Mouse (Mus musculus): Measurements from ENCODE around the gene Smyd2. TPM values are rescaled to one million over a fixed set of nuclear protein-coding genes. Genes with fewer than 3 reads are reported as not detected.

Smyd2 gene
- total and polyA plus RNA-seq, 3 experiments: 79.9 to 119 (median 84.7) TPM

DNA sequence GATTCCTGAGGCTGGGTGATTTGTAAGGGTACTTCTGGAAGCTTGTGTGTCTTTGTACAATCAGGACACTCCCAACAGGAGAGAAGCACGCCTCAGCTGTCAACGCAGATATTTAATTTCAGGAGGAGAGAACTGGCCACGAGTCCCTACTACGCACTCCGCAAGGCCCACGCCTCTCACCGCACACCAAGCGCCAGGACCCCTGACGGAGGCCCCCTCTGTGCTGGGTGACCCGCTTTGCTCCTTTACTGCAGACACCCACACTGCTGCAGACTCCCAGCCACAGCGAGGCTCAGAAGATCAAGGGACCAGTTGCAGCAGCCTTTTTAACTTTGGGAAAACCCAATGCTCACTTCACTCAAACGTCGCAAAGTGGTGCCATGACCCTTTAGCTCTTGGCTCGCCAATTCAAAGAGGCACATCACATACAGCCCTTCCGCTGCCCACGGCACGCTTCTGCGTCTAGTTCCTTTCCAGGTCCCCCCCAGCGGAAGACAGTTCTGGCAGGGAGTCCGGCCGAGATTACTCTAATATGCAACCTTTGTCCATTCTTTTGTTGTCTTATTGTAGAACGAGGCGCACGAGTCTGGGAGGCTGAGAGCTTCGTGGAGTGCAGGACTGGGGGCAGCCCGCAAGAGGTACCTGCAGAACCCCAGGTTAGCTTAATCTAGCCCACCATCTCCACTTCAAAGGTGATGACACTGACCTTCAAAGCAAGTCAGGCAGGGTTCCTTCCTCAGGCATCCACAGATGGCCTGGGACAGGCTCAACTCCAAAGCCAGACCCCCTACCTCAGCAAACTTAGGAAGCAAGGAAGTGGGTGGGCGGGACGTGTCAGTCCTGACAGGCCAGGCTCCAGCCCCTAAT, 1.2 kb downstream of the Smyd2 start:
- no peaks in the 10 kb centered on the region for H3K9me3 ChIP-seq (replicated peaks; ENCODE audit: low read length)
- peaks cover 7 to 57% of the 10 kb centered on the region in 2 experiments; a peak in 3 of 4 replicates for H3K4me1 ChIP-seq (ENCODE audit: control insufficient read depth in 1 of 2, insufficient read depth in 2 of 2)
- TF ChIP-seq ELF1 (IDR thresholded peaks at IDR 0.05; ENCODE audit: low read depth, low read length) (no peak), IRF4 (IDR thresholded peaks at IDR 0.05; ENCODE audit: low read depth, low read length) (no peak), CHD1 (IDR thresholded peaks at IDR 0.05; ENCODE audit: low read depth, low read length) (no peak), USF1 (IDR thresholded peaks at IDR 0.05; ENCODE audit: low read depth, low read length) (no peak), SMC3 (IDR thresholded peaks at IDR 0.05; ENCODE audit: low read depth, low read length) (no peak), SIN3A (IDR thresholded peaks at IDR 0.05; ENCODE audit: low read length) (no peak), RAD21 (IDR thresholded peaks at IDR 0.05; ENCODE audit: low read depth, low read length) (no peak), TCF12 (IDR thresholded peaks at IDR 0.05; ENCODE audit: low read depth, low read length) (no peak), ZMIZ1 (IDR thresholded peaks at IDR 0.05; ENCODE audit: low read depth, low read length) (no peak), KAT2A (IDR thresholded peaks at IDR 0.05; ENCODE audit: insufficient replicate concordance, low read length) (no peak), MYC (IDR thresholded peaks at IDR 0.05; ENCODE audit: low read depth, low read length) (no peak), RCOR1 (conservative IDR thresholded peaks at IDR 0.05; ENCODE audit: low read depth, low read length) (no peak), JUND (conservative IDR thresholded peaks at IDR 0.05; ENCODE audit: low read depth, low read length) (no peak), POLR2AphosphoS2 (IDR thresholded peaks at IDR 0.05; ENCODE audit: low read depth, low read length) (no peak), NRF1 (IDR thresholded peaks at IDR 0.05; ENCODE audit: low read depth, low read length) (no peak), POLR2A (IDR thresholded peaks at IDR 0.05; ENCODE audit: low read depth, low read length) (no peak), USF2 (conservative IDR thresholded peaks at IDR 0.05; ENCODE audit: low read depth, low read length) (no peak), MXI1 (IDR thresholded peaks at IDR 0.05; ENCODE audit: low read depth, low read length) (no peak)
- peak overlapping the region; percentile 64 for H3K4me2 ChIP-seq (ENCODE audit: insufficient read depth, low read depth, poor library complexity, severe bottlenecking)
- in situ Hi-C loops (cut with MboI; ENCODE audit: low pct_ligation_motif_present, low pct_unique_long_range_greater_than_20kb, low sequenced_read_pairs): loop anchor here (5.0 kb wide), 1 partner anchor 34 kb away; no protein-coding TSS in a partner anchor
- H3K9ac ChIP-seq (ENCODE audit: insufficient read depth, low read depth): no peak overlapping the region
- peak overlapping the region; percentile 75 to 98 (median 92) for H3K4me3 ChIP-seq (replicated peaks in 1 of 3; ENCODE audit: low read depth in 2 of 3, low read length in 2 of 3, poor library complexity in 1 of 3)
- no peaks in the 10 kb centered on the region for H3K27me3 ChIP-seq (replicated peaks)
- no peak overlapping the region for H3K27ac ChIP-seq (ENCODE audit: insufficient read depth, low read depth)
- peaks cover 15% of the 10 kb centered on the region for H3K79me2 ChIP-seq (replicated peaks; ENCODE audit: control insufficient read depth, extremely low read depth, insufficient read depth, poor library complexity, severe bottlenecking)
- DNase-seq (ENCODE audit: extremely low read depth): no peak
- H3K36me3 ChIP-seq (replicated peaks in 1 of 2; ENCODE audit: control insufficient read depth in 1 of 2, insufficient read depth in 1 of 2, low read length in 1 of 2): peaks cover 0 to 25% of the 10 kb centered on the region in 2 experiments
- dilution Hi-C loops (cut with MboI; ENCODE audit: extremely low pct_ligation_motif_present, extremely low pct_unique_long_range_greater_than_20kb, low sequenced_read_pairs): no loop called here

- TF ChIP-seq CHD2 (IDR thresholded peaks at IDR 0.05; ENCODE audit: low read length): no peak
- no peak for TF ChIP-seq HCFC1 (IDR thresholded peaks at IDR 0.05; ENCODE audit: low read depth, low read length)
- TF ChIP-seq USF1 (IDR thresholded peaks at IDR 0.05; ENCODE audit: low read depth, low read length): no peak
- no peak for TF ChIP-seq MAX (IDR thresholded peaks at IDR 0.05; ENCODE audit: low read length)
- no peak for TF ChIP-seq MAFK (IDR thresholded peaks at IDR 0.05; ENCODE audit: insufficient replicate concordance, low read length)
- no peak overlapping the region for H3K4me3 ChIP-seq (replicated peaks in 1 of 3; ENCODE audit: low read depth in 2 of 3, low read length in 2 of 3, poor library complexity in 1 of 3)
- peaks cover 15% of the 10 kb centered on the region for H3K79me2 ChIP-seq (replicated peaks; ENCODE audit: control insufficient read depth, extremely low read depth, insufficient read depth, poor library complexity, severe bottlenecking)
- no peak for DNase-seq (ENCODE audit: extremely low read depth)
- no peak overlapping the region for H3K27ac ChIP-seq (ENCODE audit: insufficient read depth, low read depth)
- peaks cover 0 to 34% of the 10 kb centered on the region in 2 experiments for H3K36me3 ChIP-seq (replicated peaks in 1 of 2; ENCODE audit: control insufficient read depth in 1 of 2, insufficient read depth in 1 of 2, low read length in 1 of 2)
- dilution Hi-C loops (cut with MboI; ENCODE audit: extremely low pct_ligation_motif_present, extremely low pct_unique_long_range_greater_than_20kb, low sequenced_read_pairs): no loop called here
- H3K9me3 ChIP-seq (replicated peaks; ENCODE audit: low read length): no peaks in the 10 kb centered on the region
- in situ Hi-C loops (cut with MboI; ENCODE audit: low pct_ligation_motif_present, low pct_unique_long_range_greater_than_20kb, low sequenced_read_pairs): loop anchor here (5.0 kb wide), 1 partner anchor 32 kb away; no protein-coding TSS in a partner anchor
- H3K4me1 ChIP-seq (ENCODE audit: control insufficient read depth in 1 of 2, insufficient read depth in 2 of 2): peaks cover 7 to 58% of the 10 kb centered on the region in 2 experiments; a peak in 3 of 4 replicates
- H3K9ac ChIP-seq (ENCODE audit: insufficient read depth, low read depth): no peak overlapping the region
- H3K27me3 ChIP-seq (replicated peaks): no peaks in the 10 kb centered on the region
- no peak overlapping the region for H3K4me2 ChIP-seq (ENCODE audit: insufficient read depth, low read depth, poor library complexity, severe bottlenecking)
These were observed 2.4 kb downstream of the Smyd2 start for GRCm38 (mm10) chr1:189919756-189920155.
